Mouse (Mus musculus) CH12.LX (cell line): ENCODE measurements around the gene Gm29735. TPM values are rescaled to one million over a fixed set of nuclear protein-coding genes. Genes with fewer than 3 reads are reported as not detected.
"Not testable (repeated sequence)": the region's sequence is repeated elsewhere in the genome, so short reads cannot be mapped to it uniquely, and the experiment has no call there.

Source experiments
- DNase-seq: peaks from one replicate; pipeline ENCODE4 v3.0.0-alpha.2; 2013; ENCODE audit errors: extremely low read depth
- H3K27ac ChIP-seq: 2 replicates; pipeline ENCODE4 v1.5.1; 2012; ENCODE audit warnings: low read depth, mild to moderate bottlenecking, control low read depth, moderate library complexity; ENCODE audit not compliant: insufficient read depth
- H3K27me3 ChIP-seq: replicated peaks from 2 replicates; pipeline ENCODE3; 2012; ENCODE audit warnings: inconsistent platforms
- H3K36me3 ChIP-seq, 2 experiments: replicated peaks in 1 of 2; 2 replicates each; pipeline versions ENCODE3 to v1.6.1; 2012; ENCODE audit warnings: inconsistent platforms in 1 of 2, low read length in 1 of 2, mild to moderate bottlenecking in 1 of 2, mixed read lengths in 1 of 2, moderate library complexity in 1 of 2; ENCODE audit not compliant: control insufficient read depth in 1 of 2, insufficient read depth in 1 of 2
- H3K4me1 ChIP-seq, 2 experiments: 2 replicates each; pipeline ENCODE4 v1.6.1; 2012; ENCODE audit warnings: inconsistent platforms in 1 of 2, moderate library complexity in 1 of 2; ENCODE audit not compliant: insufficient read depth in 2 of 2, control insufficient read depth in 1 of 2
- H3K4me2 ChIP-seq: 2 replicates; pipeline ENCODE4 v1.6.1; 2012; ENCODE audit warnings: low read depth, mild to moderate bottlenecking, control low read depth; ENCODE audit not compliant: poor library complexity, insufficient read depth, severe bottlenecking
- H3K4me3 ChIP-seq, 3 experiments: fragments of 150-350 bp in 1 of 3; sonication (generic) in 1 of 3; replicated peaks in 1 of 3; 2 replicates each; pipeline versions ENCODE3 to v1.5.1; 2011 to 2012; ENCODE audit warnings: low read depth in 2 of 3, low read length in 2 of 3, mild to moderate bottlenecking in 2 of 3, moderate library complexity in 2 of 3, control low read depth in 1 of 3, improper control_type of control experiment in 1 of 3, inconsistent platforms in 1 of 3, mixed read lengths in 1 of 3; ENCODE audit not compliant: poor library complexity in 1 of 3
- H3K79me2 ChIP-seq: replicated peaks from 2 replicates; pipeline ENCODE4 v1.6.1; 2012; ENCODE audit warnings: mild to moderate bottlenecking, moderate library complexity; ENCODE audit not compliant: control insufficient read depth, poor library complexity, insufficient read depth, severe bottlenecking; ENCODE audit errors: extremely low read depth
- H3K9ac ChIP-seq: 2 replicates; pipeline ENCODE4 v1.6.1; 2012; ENCODE audit warnings: low read depth, mild to moderate bottlenecking, control low read depth, moderate library complexity; ENCODE audit not compliant: insufficient read depth
- H3K9me3 ChIP-seq: replicated peaks from 2 replicates; pipeline ENCODE3; 2012; ENCODE audit warnings: low read length, inconsistent platforms, mixed read lengths
- CTCF ChIP-seq, 2 experiments: IDR thresholded peaks in 1 of 2; conservative IDR thresholded peaks in 1 of 2; 2 replicates each; pipeline ENCODE4 v1.5.1; 2011 to 2012; ENCODE audit warnings: low read depth in 2 of 2, low read length in 2 of 2, improper control_type of control experiment in 1 of 2, inconsistent platforms in 1 of 2, mild to moderate bottlenecking in 1 of 2, moderate library complexity in 1 of 2
- EP300 ChIP-seq: IDR thresholded peaks from 2 replicates; pipeline ENCODE4 v1.6.1; 2011; ENCODE audit warnings: low read length, improper control_type of control experiment
- ETS1 ChIP-seq: conservative IDR thresholded peaks from 2 replicates; pipeline ENCODE4 v1.6.1; 2012; ENCODE audit warnings: low read depth, mild to moderate bottlenecking, inconsistent platforms, low read length, improper control_type of control experiment, moderate library complexity
- GABPA ChIP-seq: IDR thresholded peaks from 2 replicates; pipeline ENCODE4 v1.6.1; 2012; ENCODE audit warnings: low read depth, low read length, improper control_type of control experiment, inconsistent platforms; ENCODE audit not compliant: insufficient replicate concordance
- JUND ChIP-seq: conservative IDR thresholded peaks from 2 replicates; pipeline ENCODE4 v1.6.1; 2011; ENCODE audit warnings: low read depth, low read length, improper control_type of control experiment
- KAT2A ChIP-seq: IDR thresholded peaks from 2 replicates; pipeline ENCODE4 v1.6.1; 2012; ENCODE audit warnings: low read length, improper control_type of control experiment, inconsistent platforms; ENCODE audit not compliant: insufficient replicate concordance
- MAFK ChIP-seq: IDR thresholded peaks from 2 replicates; pipeline ENCODE4 v1.6.1; 2011; ENCODE audit warnings: low read length, improper control_type of control experiment; ENCODE audit not compliant: insufficient replicate concordance
- MXI1 ChIP-seq: IDR thresholded peaks from 2 replicates; pipeline ENCODE4 v1.6.1; 2011; ENCODE audit warnings: mild to moderate bottlenecking, low read depth, low read length, improper control_type of control experiment
- NRF1 ChIP-seq: IDR thresholded peaks from 2 replicates; pipeline ENCODE4 v1.6.1; 2014; ENCODE audit warnings: low read depth, mild to moderate bottlenecking, inconsistent platforms, low read length, improper control_type of control experiment, moderate library complexity
- PAX5 ChIP-seq: IDR thresholded peaks from 2 replicates; pipeline ENCODE4 v1.6.1; 2012; ENCODE audit warnings: low read length, inconsistent platforms, mixed read lengths
- POLR2AphosphoS2 ChIP-seq: IDR thresholded peaks from 2 replicates; pipeline ENCODE4 v1.6.1; 2011; ENCODE audit warnings: low read depth, low read length, improper control_type of control experiment
- USF1 ChIP-seq: IDR thresholded peaks from 2 replicates; pipeline ENCODE4 v1.6.1; 2014; ENCODE audit warnings: low read depth, mild to moderate bottlenecking, inconsistent platforms, low read length, improper control_type of control experiment
- USF2 ChIP-seq: conservative IDR thresholded peaks from 2 replicates; pipeline ENCODE4 v1.6.1; 2011; ENCODE audit warnings: low read depth, low read length, improper control_type of control experiment
- ZKSCAN1 ChIP-seq: IDR thresholded peaks from 2 replicates; pipeline ENCODE4 v1.6.1; 2012; ENCODE audit warnings: low read depth, inconsistent platforms, low read length, improper control_type of control experiment, borderline replicate concordance
- dilution Hi-C: fragments of 300-500 bp; cut with MboI; formaldehyde crosslinking; loops from 2 replicates; pipeline ENCODE4 v1.14.3; 2020; ENCODE audit warnings: low sequenced_read_pairs; ENCODE audit not compliant: extremely low pct_unique_long_range_greater_than_20kb, extremely low pct_ligation_motif_present
- in situ Hi-C: fragments of 300-500 bp; cut with MboI; formaldehyde crosslinking; loops from 3 replicates; pipeline ENCODE4 v1.14.3; 2019; ENCODE audit warnings: low sequenced_read_pairs, low pct_ligation_motif_present, low pct_unique_long_range_greater_than_20kb, mixed read lengths
- polyA plus RNA-seq: library from polyadenylated mRNA; unstranded; fragments of >175 nt; gene quantifications from 2 replicates; pipeline ENCODE4 v1.2.1, GENCODE M21; 2012; ENCODE audit warnings: low read depth; ENCODE audit not compliant: insufficient read length
- total RNA-seq, 2 experiments: library from RNA; depleted of rRNA; stranded (reverse); fragments of 300-350 nt in 1 of 2; fragments of >200 nt in 1 of 2; gene quantifications; 2 replicates each; pipeline ENCODE4 v1.2.3; 2012 to 2014

The Gm29735 gene
- total and polyA plus RNA-seq, 3 experiments: not detected

DNA sequence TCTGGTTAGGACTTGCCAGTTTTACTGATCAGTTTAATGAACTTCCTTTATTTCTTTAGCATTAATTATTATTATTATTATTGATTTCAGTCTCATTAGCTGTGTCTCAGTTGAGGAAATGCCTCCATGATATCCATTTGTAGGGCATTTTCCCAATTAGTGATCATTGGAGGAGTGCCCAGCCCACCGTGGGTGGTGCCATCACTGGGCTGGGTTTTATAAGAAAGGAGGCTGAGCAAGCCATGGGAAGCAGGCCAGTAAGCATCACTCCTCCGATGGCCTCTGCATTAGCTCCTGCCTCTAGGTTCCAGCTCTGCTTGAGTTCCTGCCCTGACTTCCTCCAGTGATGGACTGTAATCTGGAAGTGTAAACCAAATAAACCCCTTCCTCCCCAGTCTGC is 31.2 kb upstream of the Gm29735 start:
- no peak overlapping the region for H3K27ac ChIP-seq
- DNase-seq: no peak
- H3K4me1 ChIP-seq: no peaks in the 10 kb centered on the region
- H3K9ac ChIP-seq: no peak overlapping the region
- H3K4me3 ChIP-seq: no peak overlapping the region
- no peaks in the 10 kb centered on the region for H3K79me2 ChIP-seq
- TF ChIP-seq MXI1: no peak
- H3K27me3 ChIP-seq: peaks cover 61% of the 10 kb centered on the region
- dilution Hi-C loops: no loop called here
- no peaks in the 10 kb centered on the region for H3K36me3 ChIP-seq
- peaks cover 2% of the 10 kb centered on the region for H3K9me3 ChIP-seq
- H3K4me2 ChIP-seq: no peak overlapping the region
- in situ Hi-C loops: no loop called here

GRCm38 (mm10) chr7:142181021-142181420 is 24.1 kb upstream of the Gm29735 start:
- dilution Hi-C loops: no loop called here
- no peak overlapping the region for H3K27ac ChIP-seq
- no peaks in the 10 kb centered on the region for H3K9me3 ChIP-seq
- H3K27me3 ChIP-seq: peaks cover 72% of the 10 kb centered on the region
- H3K4me1 ChIP-seq: no peaks in the 10 kb centered on the region
- no peak overlapping the region for H3K4me2 ChIP-seq
- no peak overlapping the region for H3K9ac ChIP-seq
- no peak overlapping the region for H3K4me3 ChIP-seq
- no peak for TF ChIP-seq MXI1
- H3K79me2 ChIP-seq: no peaks in the 10 kb centered on the region
- in situ Hi-C loops: no loop called here
- no peak for DNase-seq
- H3K36me3 ChIP-seq: no peaks in the 10 kb centered on the region

- DNase-seq: no peak
- Histone ChIP-seq H3K4me3 (no peak overlapping the region), H3K9ac (no peak overlapping the region), H3K27ac (no peak overlapping the region), H3K9me3 (no peaks in the 10 kb centered on the region)
- in situ Hi-C loops: no loop called here
- TF ChIP-seq ZKSCAN1: no peak
- TF ChIP-seq PAX5: no peak
- TF ChIP-seq POLR2AphosphoS2: no peak
- TF ChIP-seq EP300: no peak
- no peak for TF ChIP-seq GABPA
- no peak for TF ChIP-seq KAT2A
- no peak for TF ChIP-seq JUND
- TF ChIP-seq USF2: no peak
- no peak for TF ChIP-seq CTCF (conservative IDR thresholded peaks at IDR 0.05 in 1 of 2, IDR thresholded peaks at IDR 0.05 in 1 of 2; ENCODE audit: low read depth in 2 of 2, low read length in 2 of 2)
- TF ChIP-seq NRF1: no peak
- no peak for TF ChIP-seq USF1
- TF ChIP-seq MAFK: no peak
- no peak for TF ChIP-seq ETS1
- TF ChIP-seq, all 38 proteins: peak for 0
- Histone ChIP-seq H3K27me3 (peaks cover 58% of the 10 kb centered on the region), H3K36me3 (no peaks in the 10 kb centered on the region), H3K79me2 (no peaks in the 10 kb centered on the region), H3K4me1 (no peaks in the 10 kb centered on the region), H3K4me2 (no peak overlapping the region)
- dilution Hi-C loops: no loop called here
These were observed 21.8 kb upstream of the Gm29735 start for GRCm38 (mm10) chr7:142178685-142179084.

GRCm38 (mm10) chr7:142175905-142176304 is 19.0 kb upstream of the Gm29735 start, which contains the start of gene Krtap5-2:
TSS of gene Krtap5-2 (minus strand) at chr7:142176005.
- DNase-seq, in situ Hi-C loops: not testable (repeated sequence)

More at GRCm38 (mm10) chr7:142175905-142176304, 19.0 kb upstream of the Gm29735 start, which contains the start of gene Krtap5-2:
- H3K4me1 ChIP-seq, H3K36me3 ChIP-seq, dilution Hi-C loops, H3K9ac ChIP-seq, H3K27ac ChIP-seq, H3K4me2 ChIP-seq, H3K9me3 ChIP-seq, H3K79me2 ChIP-seq, H3K4me3 ChIP-seq: not testable (repeated sequence)
- H3K27me3 ChIP-seq: peaks cover 59% of the 10 kb centered on the region
